Mouse (Mus musculus) megakaryocyte, embryonic 14.5 days (primary cell): Measurements from ENCODE around the gene Prodh2. TPM values are rescaled to one million over a fixed set of nuclear protein-coding genes. Genes with fewer than 3 reads are reported as not detected.
"Not testable (repeated sequence)": the region's sequence is repeated elsewhere in the genome, so short reads cannot be mapped to it uniquely, and the experiment has no call there.

ENCODE experiments used
- H3K27me3 ChIP-seq: replicated peaks from 2 replicates; pipeline ENCODE3; 2012; ENCODE audit warnings: inconsistent platforms
- H3K36me3 ChIP-seq: replicated peaks from 2 replicates; pipeline ENCODE3; 2012; ENCODE audit warnings: low read length, inconsistent platforms, mixed read lengths
- H3K4me1 ChIP-seq: 2 replicates; pipeline ENCODE4 v1.6.1; 2012; ENCODE audit warnings: inconsistent platforms
- H3K4me3 ChIP-seq: replicated peaks from 2 replicates; pipeline ENCODE3; 2012; ENCODE audit warnings: moderate library complexity, mild to moderate bottlenecking, inconsistent platforms
- H3K9me3 ChIP-seq: 2 replicates; pipeline ENCODE4 v1.6.1; 2012; ENCODE audit warnings: inconsistent platforms
- FLI1 ChIP-seq: IDR thresholded peaks from 2 replicates; pipeline ENCODE4 v1.6.1; 2012; ENCODE audit warnings: low read length, inconsistent platforms, mixed read lengths
- GATA1 ChIP-seq: IDR thresholded peaks from 3 replicates; pipeline ENCODE4 v1.6.1; 2012; ENCODE audit warnings: mixed read lengths, low read length, inconsistent platforms, borderline replicate concordance
- polyA plus RNA-seq: library from polyadenylated mRNA; stranded (reverse); fragments of >175 nt; gene quantifications from 2 replicates; pipeline ENCODE4 v1.2.3, GENCODE M21; 2012; ENCODE audit warnings: low replicate concordance; ENCODE audit not compliant: insufficient read depth

The Prodh2 gene
- polyA plus RNA-seq, 1 experiment: not detected

- Histone ChIP-seq H3K4me3 (no peak overlapping the region), H3K9me3 (no peaks in the 10 kb centered on the region), H3K27me3 (peaks cover 97% of the 10 kb centered on the region), H3K36me3 (no peaks in the 10 kb centered on the region), H3K4me1 (peaks cover 23% of the 10 kb centered on the region)
- no peak for TF ChIP-seq FLI1
- no peak for TF ChIP-seq GATA1
Observed at GRCm38 (mm10) chr7:30456911-30457628, 36.4 kb upstream of the Prodh2 start.

- H3K4me3 ChIP-seq: no peak within 1 kb of the TSS
- H3K27me3 ChIP-seq: peaks cover 99% of the 10 kb centered on the region
- TF ChIP-seq FLI1: no peak
- no peak for TF ChIP-seq GATA1
- no peaks in the 10 kb centered on the region for H3K36me3 ChIP-seq
- no peaks in the 10 kb centered on the region for H3K9me3 ChIP-seq
- H3K4me1 ChIP-seq: peaks cover 23% of the 10 kb centered on the region
Observed at GRCm38 (mm10) chr7:30457629-30458330, 35.6 kb upstream of the Prodh2 start, which contains the start of the genes Kirrel2 and Nphs1. Gene Kirrel2, minus strand, starts transcription at chr7:30457690. Gene Nphs1, plus strand, starts transcription at chr7:30458315.

- TF ChIP-seq GATA1 (no peak), FLI1 (no peak)
- peaks cover 95% of the 10 kb centered on the region for H3K27me3 ChIP-seq
Observed at GRCm38 (mm10) chr7:30459484-30459883, 33.9 kb upstream of the Prodh2 start.

GRCm38 (mm10) chr7:30463568-30463967, 29.9 kb upstream of the Prodh2 start:
- TF ChIP-seq FLI1 (no peak), GATA1 (no peak)
- Histone ChIP-seq H3K4me3 (no peak overlapping the region), H3K27me3 (peaks cover 92% of the 10 kb centered on the region), H3K36me3 (no peaks in the 10 kb centered on the region), H3K9me3 (no peaks in the 10 kb centered on the region), H3K4me1 (no peaks in the 10 kb centered on the region; the same call in 1 of the 2 replicates)

More at GRCm38 (mm10) chr7:30459484-30459883, 33.9 kb upstream of the Prodh2 start:
- no peak overlapping the region for H3K4me3 ChIP-seq
- H3K9me3 ChIP-seq: no peaks in the 10 kb centered on the region
- no peaks in the 10 kb centered on the region for H3K36me3 ChIP-seq
- peaks cover 9% of the 10 kb centered on the region; the same call in 1 of the 2 replicates for H3K4me1 ChIP-seq

- no peaks in the 10 kb centered on the region; the same call in 1 of the 2 replicates for H3K4me1 ChIP-seq
- H3K36me3 ChIP-seq: no peaks in the 10 kb centered on the region
- TF ChIP-seq GATA1 (no peak), FLI1 (no peak)
- no peak overlapping the region for H3K4me3 ChIP-seq
- H3K9me3 ChIP-seq: no peaks in the 10 kb centered on the region
- peaks cover 90% of the 10 kb centered on the region for H3K27me3 ChIP-seq
Observed at GRCm38 (mm10) chr7:30463996-30464395, 29.4 kb upstream of the Prodh2 start.

GRCm38 (mm10) chr7:30464816-30465300, 28.6 kb upstream of the Prodh2 start:
- TF ChIP-seq GATA1 (no peak), FLI1 (no peak)
- no peaks in the 10 kb centered on the region for H3K36me3 ChIP-seq
- H3K4me3 ChIP-seq: no peak overlapping the region
- no peaks in the 10 kb centered on the region; the same call in 1 of the 2 replicates for H3K4me1 ChIP-seq
- peaks cover 85% of the 10 kb centered on the region for H3K27me3 ChIP-seq
- H3K9me3 ChIP-seq: no peaks in the 10 kb centered on the region

GRCm38 (mm10) chr7:30472411-30472810, 21.0 kb upstream of the Prodh2 start:
- H3K9me3 ChIP-seq: peaks cover 8% of the 10 kb centered on the region
- H3K4me3 ChIP-seq: no peak overlapping the region
- H3K27me3 ChIP-seq: peaks cover 46% of the 10 kb centered on the region
- no peaks in the 10 kb centered on the region for H3K36me3 ChIP-seq
- no peaks in the 10 kb centered on the region; the same call in 1 of the 2 replicates for H3K4me1 ChIP-seq
- no peak for TF ChIP-seq GATA1
- TF ChIP-seq FLI1: no peak

GRCm38 (mm10) chr7:30474999-30475398, 18.4 kb upstream of the Prodh2 start:
- Histone ChIP-seq H3K4me1 (no peaks in the 10 kb centered on the region), H3K27me3 (peaks cover 53% of the 10 kb centered on the region), H3K4me3 (no peak overlapping the region), H3K9me3 (peaks cover 8% of the 10 kb centered on the region), H3K36me3 (no peaks in the 10 kb centered on the region)
- TF ChIP-seq GATA1 (no peak), FLI1 (no peak)

GRCm38 (mm10) chr7:30476136-30476535, 17.3 kb upstream of the Prodh2 start:
- not testable (repeated sequence) for H3K4me3 ChIP-seq, H3K9me3 ChIP-seq, H3K36me3 ChIP-seq, H3K4me1 ChIP-seq
- peaks cover 48% of the 10 kb centered on the region for H3K27me3 ChIP-seq
